Mouse (Mus musculus): Measurements from ENCODE around the gene Gm9857. TPM values are rescaled to one million over a fixed set of nuclear protein-coding genes. Genes with fewer than 3 reads are reported as not detected.

The Gm9857 gene
- total and polyA plus RNA-seq, 3 experiments: not detected

DNA sequence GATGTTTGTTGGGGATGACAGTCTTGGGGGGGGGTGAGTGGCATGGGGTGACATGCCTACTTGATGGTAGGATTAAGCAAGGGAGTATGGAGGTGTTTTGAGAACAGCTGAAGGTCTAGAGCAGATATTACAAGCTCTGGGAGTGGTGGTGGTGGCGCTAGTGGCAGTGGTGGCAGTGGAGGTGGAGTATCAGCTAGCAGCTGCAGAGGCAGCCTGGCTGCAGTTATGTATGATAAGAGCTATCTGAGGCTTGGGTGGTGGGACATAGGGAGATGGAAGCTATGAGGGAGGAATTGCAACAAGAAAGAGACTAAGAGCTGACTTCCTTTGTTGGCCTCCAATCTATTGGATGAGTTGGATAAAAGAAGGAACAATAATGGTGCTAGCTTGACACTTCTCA, 18.4 kb downstream of the Gm9857 start:
- H3K9ac ChIP-seq (ENCODE audit: control insufficient read depth, low read depth, low read length, poor library complexity, severe bottlenecking): no peak overlapping the region
- H3K27ac ChIP-seq (ENCODE audit: control insufficient read depth, low read depth, low read length): no peak overlapping the region
- no peaks in the 10 kb centered on the region for H3K79me2 ChIP-seq (ENCODE audit: control insufficient read depth, insufficient read depth, low read length, poor library complexity)
- no peaks in the 10 kb centered on the region for H3K27me3 ChIP-seq (ENCODE audit: control insufficient read depth in 1 of 2, insufficient read depth in 2 of 2, low read length in 2 of 2)
- H3K36me3 ChIP-seq (ENCODE audit: control insufficient read depth in 1 of 2, insufficient read depth in 2 of 2, low read length in 2 of 2): peaks cover 0 to 6% of the 10 kb centered on the region in 2 experiments; a peak in 2 of 4 replicates
- TF ChIP-seq EP300 (IDR thresholded peaks at IDR 0.05; ENCODE audit: low read depth in 1 of 2, low read length in 2 of 2): peak in 1 of 2 experiments; percentile 53; a peak in 2 of 4 replicates
- TF ChIP-seq MAFK (IDR thresholded peaks at IDR 0.05; ENCODE audit: borderline replicate concordance, low read depth, low read length): no peak
- TF ChIP-seq NRF1 (IDR thresholded peaks at IDR 0.05; ENCODE audit: insufficient read depth, low read depth, low read length, poor library complexity, severe bottlenecking): no peak
- 0 out of 2 replicates have a peak, but pooled peaks have one; percentile 15 for TF ChIP-seq SMC3 (IDR thresholded peaks at IDR 0.05; ENCODE audit: low read depth, low read length)
- peak; percentile 45; the same call in 1 of the 2 replicates for TF ChIP-seq GATA1 (IDR thresholded peaks at IDR 0.05; ENCODE audit: low read depth, low read length)
- peak; percentile 68 for TF ChIP-seq TCF12 (IDR thresholded peaks at IDR 0.05; ENCODE audit: low read depth, low read length)
- peak; percentile 42; the same call in 1 of the 2 replicates for TF ChIP-seq ETS1 (IDR thresholded peaks at IDR 0.05; ENCODE audit: low read depth, low read length)
- TF ChIP-seq ZC3H11A (IDR thresholded peaks at IDR 0.05; ENCODE audit: low read depth, low read length): no peak
- no peak for DNase-seq (ENCODE audit: low read depth, low spot score)
- no peak overlapping the region for H3K4me3 ChIP-seq (ENCODE audit: control insufficient read depth in 1 of 2, insufficient read depth in 1 of 2, low read depth in 2 of 2, low read length in 2 of 2)
- peaks cover 0 to 15% of the 10 kb centered on the region in 2 experiments; a peak in 2 of 4 replicates for H3K4me1 ChIP-seq (ENCODE audit: control insufficient read depth in 1 of 2, insufficient read depth in 2 of 2, low read length in 2 of 2)
- no peaks in the 10 kb centered on the region for H3K9me3 ChIP-seq (replicated peaks; ENCODE audit: insufficient read depth, low read length)

DNA sequence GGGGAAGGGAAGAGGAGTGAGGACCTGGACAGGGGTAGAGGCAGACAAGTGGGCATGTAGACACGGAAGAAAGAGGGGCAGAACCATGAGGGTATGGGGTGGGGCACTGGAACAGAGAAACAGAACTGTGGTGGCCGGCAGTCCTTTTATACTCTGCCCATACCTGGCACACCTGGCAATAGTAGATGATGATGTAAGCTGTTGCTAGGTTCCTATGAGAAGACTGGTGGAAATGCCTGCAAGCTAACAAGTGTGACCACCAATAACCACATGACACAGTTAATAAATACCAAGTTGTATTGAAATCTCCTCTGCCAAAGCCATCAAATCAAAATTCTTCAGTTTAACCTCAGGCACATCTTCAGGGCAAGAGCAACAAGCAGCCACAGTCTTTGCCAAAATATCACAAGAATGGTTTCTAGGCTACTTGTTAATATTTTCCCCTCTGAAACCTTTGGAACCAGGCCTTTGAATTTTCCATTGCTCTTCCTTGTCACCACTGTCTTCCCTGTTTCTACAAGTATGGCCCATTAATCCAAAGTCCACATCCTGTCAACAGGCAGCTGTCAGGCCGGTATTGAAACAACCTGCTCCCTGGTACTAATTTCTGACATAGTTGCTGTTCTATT, 19.7 kb downstream of the Gm9857 start:
- no peaks in the 10 kb centered on the region for H3K79me2 ChIP-seq (ENCODE audit: control insufficient read depth, insufficient read depth, low read length, poor library complexity)
- DNase-seq (ENCODE audit: low read depth, low spot score): no peak
- H3K9me3 ChIP-seq (replicated peaks; ENCODE audit: insufficient read depth, low read length): no peaks in the 10 kb centered on the region
- H3K4me1 ChIP-seq (ENCODE audit: control insufficient read depth in 1 of 2, insufficient read depth in 2 of 2, low read length in 2 of 2): peaks cover 0 to 21% of the 10 kb centered on the region in 2 experiments; a peak in 3 of 4 replicates
- H3K9ac ChIP-seq (ENCODE audit: control insufficient read depth, low read depth, low read length, poor library complexity, severe bottlenecking): no peak overlapping the region
- peaks cover 0 to 9% of the 10 kb centered on the region in 2 experiments; a peak in 2 of 4 replicates for H3K36me3 ChIP-seq (ENCODE audit: control insufficient read depth in 1 of 2, insufficient read depth in 2 of 2, low read length in 2 of 2)
- H3K27me3 ChIP-seq (ENCODE audit: control insufficient read depth in 1 of 2, insufficient read depth in 2 of 2, low read length in 2 of 2): no peaks in the 10 kb centered on the region
- no peak overlapping the region for H3K27ac ChIP-seq (ENCODE audit: control insufficient read depth, low read depth, low read length)
- H3K4me3 ChIP-seq (ENCODE audit: control insufficient read depth in 1 of 2, insufficient read depth in 1 of 2, low read depth in 2 of 2, low read length in 2 of 2): no peak overlapping the region
- TF ChIP-seq EP300 (IDR thresholded peaks at IDR 0.05; ENCODE audit: low read depth in 1 of 2, low read length in 2 of 2) (no peak), ETS1 (IDR thresholded peaks at IDR 0.05; ENCODE audit: low read depth, low read length) (no peak), BHLHE40 (IDR thresholded peaks at IDR 0.05; ENCODE audit: borderline replicate concordance, low read depth, low read length) (no peak), KAT2A (conservative IDR thresholded peaks at IDR 0.05; ENCODE audit: low read depth, low read length) (no peak), NELFE (IDR thresholded peaks at IDR 0.05; ENCODE audit: low read depth, low read length) (no peak), USF1 (IDR thresholded peaks at IDR 0.05; ENCODE audit: low read depth, low read length) (no peak), GABPA (IDR thresholded peaks at IDR 0.05; ENCODE audit: low read depth, low read length) (no peak)

All from MEL (cell line).